Mouse (Mus musculus): Measurements from ENCODE around the gene Eva1b.

DNA sequence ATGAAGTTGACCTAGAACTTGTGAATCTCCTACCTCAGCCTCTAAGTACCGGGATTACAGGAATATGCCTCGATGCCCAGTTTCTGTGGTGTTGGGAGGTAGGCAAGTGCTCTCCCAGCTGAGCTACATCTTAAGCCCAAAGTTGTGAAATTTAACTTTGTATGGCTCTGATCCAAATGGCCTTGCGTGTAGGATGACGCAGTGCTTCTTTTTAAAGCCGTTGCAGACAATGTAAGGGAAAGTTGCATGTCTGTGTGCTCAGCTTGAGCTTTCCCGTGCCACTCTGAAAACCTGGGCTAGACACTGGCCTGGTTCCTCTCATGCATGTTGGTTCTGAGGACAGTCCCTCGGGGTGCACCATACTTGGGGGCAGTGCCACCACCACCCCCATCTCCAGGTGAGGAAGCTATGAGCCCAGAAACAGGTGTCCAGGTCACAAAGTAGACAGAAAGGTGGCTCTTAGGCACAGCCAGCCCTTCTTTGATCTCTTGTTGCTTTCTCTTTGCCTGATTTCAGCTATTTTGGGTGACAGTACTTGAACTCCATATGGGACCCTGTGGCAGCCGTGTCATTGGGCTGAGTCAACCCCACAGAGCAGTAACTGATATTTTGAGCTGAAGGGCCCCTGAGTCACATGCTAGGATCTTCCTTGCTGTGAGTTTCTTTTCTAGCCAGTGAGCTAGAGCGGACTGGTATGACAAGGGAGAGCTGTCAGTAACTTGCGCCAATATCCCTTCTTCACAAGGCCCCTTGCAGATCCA is 37.8 kb upstream of the Eva1b start:
- TF ChIP-seq CTCF (IDR thresholded peaks at IDR 0.05; ENCODE audit: extremely low read depth, insufficient read depth, insufficient read length, insufficient replicate concordance) (no peak), POLR2A (IDR thresholded peaks at IDR 0.05; ENCODE audit: low read depth, low read length) (no peak)

All from spleen, adult 2 months (tissue).